Mouse (Mus musculus) C2C12 (cell line): Measurements from ENCODE around the gene Rtl6. TPM values are rescaled to one million over a fixed set of nuclear protein-coding genes. Genes with fewer than 3 reads are reported as not detected.

Source experiments
- H3K27me3 ChIP-seq: one replicate; pipeline ENCODE4 v1.6.1; 2011; ENCODE audit not compliant: control insufficient read depth, insufficient read depth, insufficient read length
- H3K36me3 ChIP-seq: one replicate; pipeline ENCODE4 v1.6.1; 2011; ENCODE audit not compliant: control insufficient read depth, insufficient read depth
- H3K4me3 ChIP-seq: one replicate; pipeline ENCODE4 v1.5.1; 2011; ENCODE audit warnings: mild to moderate bottlenecking, control low read depth; ENCODE audit not compliant: poor library complexity, insufficient read depth, severe bottlenecking
- H3K79me2 ChIP-seq: one replicate; pipeline ENCODE4 v1.6.1; 2011; ENCODE audit not compliant: control insufficient read depth, insufficient read depth
- H3K79me3 ChIP-seq: one replicate; pipeline ENCODE4 v1.6.1; 2011; ENCODE audit warnings: low read depth, control low read depth
- H3ac ChIP-seq: one replicate; pipeline ENCODE3; 2011; ENCODE audit warnings: low read depth; ENCODE audit not compliant: control insufficient read depth, insufficient read length
- CEBPB ChIP-seq: IDR thresholded peaks from one replicate; pipeline ENCODE4 v1.6.1; 2011; ENCODE audit warnings: low read depth, mild to moderate bottlenecking, control low read depth, moderate library complexity
- CTCF ChIP-seq: IDR thresholded peaks from one replicate; pipeline ENCODE4 v1.5.1; 2011; ENCODE audit not compliant: control insufficient read depth, insufficient read depth, insufficient read length
- FOSL1 ChIP-seq: IDR thresholded peaks from one replicate; pipeline ENCODE4 v1.8.0; 2011; ENCODE audit warnings: mild to moderate bottlenecking, low read length; ENCODE audit not compliant: poor library complexity, insufficient read depth, severe bottlenecking
- MAX ChIP-seq: IDR thresholded peaks from one replicate; pipeline ENCODE4 v1.6.1; 2011; ENCODE audit warnings: mild to moderate bottlenecking, control low read depth
- MYOD1 ChIP-seq: IDR thresholded peaks from one replicate; pipeline ENCODE4 v1.6.1; 2011; ENCODE audit warnings: low read depth; ENCODE audit not compliant: control insufficient read depth, insufficient read length
- MYOG ChIP-seq: IDR thresholded peaks from one replicate; pipeline ENCODE4 v1.6.1; 2011; ENCODE audit not compliant: control insufficient read depth, insufficient read length; ENCODE audit errors: extremely low read depth
- USF1 ChIP-seq: IDR thresholded peaks from one replicate; pipeline ENCODE4 v1.6.1; 2011; ENCODE audit warnings: low read depth, mild to moderate bottlenecking, control low read depth, moderate library complexity
- polyA plus RNA-seq: library from polyadenylated mRNA; unstranded; fragments of >200 nt; fragmentation: generic; extraction: Trizol; gene quantifications from one replicate; pipeline ENCODE4 v1.2.1, GENCODE M21; 2012; ENCODE audit warnings: missing spikeins

Gene Rtl6
- polyA plus RNA-seq, 1 experiment, result 0.01 TPM

- H3ac ChIP-seq, result no peak overlapping the region
- H3K36me3 ChIP-seq, result no peaks in the 10 kb centered on the region
Observed at GRCm38 (mm10) chr15:84578607-84579006, 21.0 kb upstream of the Rtl6 start.

GRCm38 (mm10) chr15:84577019-84577418 lies 19.4 kb upstream of the Rtl6 start:
- TF ChIP-seq MYOG, result no peak
- Histone ChIP-seq H3K27me3 (peaks cover 14% of the 10 kb centered on the region), H3K36me3 (no peaks in the 10 kb centered on the region), H3K79me2 (no peaks in the 10 kb centered on the region), H3K4me3 (no peak overlapping the region), H3K79me3 (no peaks in the 10 kb centered on the region), H3ac (no peak overlapping the region)

More at GRCm38 (mm10) chr15:84578607-84579006, 21.0 kb upstream of the Rtl6 start:
- Histone ChIP-seq H3K79me2 (no peaks in the 10 kb centered on the region), H3K79me3 (no peaks in the 10 kb centered on the region), H3K4me3 (no peak overlapping the region), H3K27me3 (peaks cover 14% of the 10 kb centered on the region)
- no peak for TF ChIP-seq MAX
- TF ChIP-seq MYOD1, result peak; percentile 38
- TF ChIP-seq CEBPB, result no peak

- no peaks in the 10 kb centered on the region for H3K79me2 ChIP-seq
- no peaks in the 10 kb centered on the region for H3K79me3 ChIP-seq
- H3K27me3 ChIP-seq, result peaks cover 16% of the 10 kb centered on the region
- H3K4me3 ChIP-seq, result no peak overlapping the region
- H3K36me3 ChIP-seq, result no peaks in the 10 kb centered on the region
- TF ChIP-seq MYOD1 (no peak), USF1 (peak; percentile 49), MYOG (no peak), FOSL1 (no peak), CEBPB (no peak), MAX (no peak)
- no peak overlapping the region for H3ac ChIP-seq
Observed at GRCm38 (mm10) chr15:84566568-84567110, 9.0 kb upstream of the Rtl6 start.

- H3K4me3 ChIP-seq, result no peak overlapping the region
- H3ac ChIP-seq, result no peak overlapping the region
- H3K27me3 ChIP-seq, result peaks cover 27% of the 10 kb centered on the region
- no peak for TF ChIP-seq MAX
- no peak for TF ChIP-seq USF1
- no peak for TF ChIP-seq CEBPB
- TF ChIP-seq MYOD1, result no peak
- TF ChIP-seq CTCF, result no peak
- TF ChIP-seq MYOG, result no peak
- no peak for TF ChIP-seq FOSL1
- no peaks in the 10 kb centered on the region for H3K79me2 ChIP-seq
- H3K36me3 ChIP-seq, result no peaks in the 10 kb centered on the region
- H3K79me3 ChIP-seq, result no peaks in the 10 kb centered on the region
Observed at GRCm38 (mm10) chr15:84561501-84561900, 3.9 kb upstream of the Rtl6 start.

GRCm38 (mm10) chr15:84556674-84557073 lies 949 bp downstream of the Rtl6 start:
- peaks cover 60% of the 10 kb centered on the region for H3K27me3 ChIP-seq
- H3K79me3 ChIP-seq, result no peaks in the 10 kb centered on the region
- no peak overlapping the region for H3K4me3 ChIP-seq
- no peak for TF ChIP-seq CTCF
- no peak for TF ChIP-seq CEBPB
- no peak for TF ChIP-seq MYOD1
- no peak for TF ChIP-seq USF1
- no peak for TF ChIP-seq MAX
- TF ChIP-seq FOSL1, result no peak
- no peak for TF ChIP-seq MYOG
- H3K36me3 ChIP-seq, result no peaks in the 10 kb centered on the region
- no peak overlapping the region for H3ac ChIP-seq
- H3K79me2 ChIP-seq, result no peaks in the 10 kb centered on the region

- H3K27me3 ChIP-seq, result peaks cover 50% of the 10 kb centered on the region
- H3K79me2 ChIP-seq, result no peaks in the 10 kb centered on the region
- H3ac ChIP-seq, result no peak overlapping the region
- no peaks in the 10 kb centered on the region for H3K36me3 ChIP-seq
- H3K4me3 ChIP-seq, result no peak overlapping the region
- H3K79me3 ChIP-seq, result no peaks in the 10 kb centered on the region
- no peak for TF ChIP-seq MYOD1
Observed at GRCm38 (mm10) chr15:84551065-84551464, 6.6 kb downstream of the Rtl6 start.
